Mouse (Mus musculus) megakaryocyte, embryonic 14.5 days (primary cell): ENCODE results near the gene Emc7.

Source experiments
- FLI1 ChIP-seq: IDR thresholded peaks from 2 replicates; pipeline ENCODE4 v1.6.1; 2012; ENCODE audit warnings: low read length, inconsistent platforms, mixed read lengths
- GATA1 ChIP-seq: IDR thresholded peaks from 3 replicates; pipeline ENCODE4 v1.6.1; 2012; ENCODE audit warnings: mixed read lengths, low read length, inconsistent platforms, borderline replicate concordance

DNA sequence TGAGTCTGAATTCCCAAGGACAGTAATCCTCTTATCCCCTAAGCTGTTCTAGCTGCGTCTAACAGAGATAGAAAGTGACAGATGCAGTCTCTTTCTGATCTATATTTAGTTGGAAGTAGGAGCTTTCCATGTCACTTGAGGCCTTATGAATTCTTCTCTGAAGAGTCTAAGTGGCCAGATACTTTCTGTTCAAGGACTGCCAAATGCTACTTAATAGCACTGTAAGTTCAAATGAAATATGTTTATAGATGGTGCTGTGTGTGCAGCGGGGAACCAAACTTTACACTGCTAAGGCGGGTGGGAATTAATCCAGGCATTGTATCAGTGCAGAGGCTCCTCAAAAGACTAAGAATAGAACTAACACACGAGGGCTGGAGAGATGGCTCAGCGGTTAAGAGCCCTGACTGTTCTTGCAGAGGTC, 16.2 kb downstream of the Emc7 start:
- TF ChIP-seq GATA1 (no peak), FLI1 (no peak)
